Mouse (Mus musculus): ENCODE results near the gene Trim17.

Trim17 gene

GRCm38 (mm10) chr11:58954420-58955142 is at the start of gene Trim17, which contains the start of gene Hist3h2a:
Trim17 (plus strand) TSS chr11:58954685.
Hist3h2a (plus strand) TSS chr11:58954685.
- DNase-seq = peak; percentile 66 to 90

- DNase-seq = peak in 1 of 2 experiments; percentile 20
Measured at GRCm38 (mm10) chr11:58904838-58905237, 49.6 kb upstream of the Trim17 start.

- DNase-seq = no peak
Measured at GRCm38 (mm10) chr11:58913776-58914175, 40.7 kb upstream of the Trim17 start.

GRCm38 (mm10) chr11:58914461-58915028 is 39.9 kb upstream of the Trim17 start:
- no peak for DNase-seq

- DNase-seq = peak; percentile 49 to 63
Measured at GRCm38 (mm10) chr11:58916879-58917744, 37.4 kb upstream of the Trim17 start.

- DNase-seq = no peak
Measured at GRCm38 (mm10) chr11:58917745-58918366, 36.6 kb upstream of the Trim17 start, which contains the start of gene Btnl10. Btnl10 (plus strand) TSS chr11:58917908.

GRCm38 (mm10) chr11:58918759-58919158 is 35.7 kb upstream of the Trim17 start:
- no peak for DNase-seq

- no peak for DNase-seq
Measured at GRCm38 (mm10) chr11:58922420-58922819, 32.1 kb upstream of the Trim17 start.

- no peak for DNase-seq
Measured at GRCm38 (mm10) chr11:58926651-58927050, 27.8 kb upstream of the Trim17 start.

- no peak for DNase-seq
Measured at GRCm38 (mm10) chr11:58927053-58927452, 27.4 kb upstream of the Trim17 start.

GRCm38 (mm10) chr11:58927790-58928651 is 26.5 kb upstream of the Trim17 start:
- DNase-seq = peak; percentile 43 to 68

GRCm38 (mm10) chr11:58929055-58929454 is 25.4 kb upstream of the Trim17 start:
- DNase-seq = no peak

GRCm38 (mm10) chr11:58929641-58930040 is 24.8 kb upstream of the Trim17 start:
- DNase-seq = no peak

- DNase-seq = no peak
Measured at GRCm38 (mm10) chr11:58930254-58930653, 24.2 kb upstream of the Trim17 start.

GRCm38 (mm10) chr11:58931576-58931975 is 22.9 kb upstream of the Trim17 start:
- DNase-seq = no peak

GRCm38 (mm10) chr11:58937909-58938308 is 16.6 kb upstream of the Trim17 start:
- no peak for DNase-seq

- peak; percentile 81 to 83 for DNase-seq
Measured at GRCm38 (mm10) chr11:58938322-58939087, 16.0 kb upstream of the Trim17 start, which contains the start of gene Rnf187. Rnf187 (minus strand) TSS chr11:58938916.

- no peak for DNase-seq
Measured at GRCm38 (mm10) chr11:58939088-58939439, 15.4 kb upstream of the Trim17 start.

- no peak for DNase-seq
Measured at GRCm38 (mm10) chr11:58944136-58944535, 10.3 kb upstream of the Trim17 start.

- DNase-seq = no peak
Measured at GRCm38 (mm10) chr11:58947306-58947705, 7.2 kb upstream of the Trim17 start.

Data from thymus, adult 18-20 months (tissue).